Comparison of ENCODE assay signal across 8 mouse cellular contexts in the genomic region with DNA sequence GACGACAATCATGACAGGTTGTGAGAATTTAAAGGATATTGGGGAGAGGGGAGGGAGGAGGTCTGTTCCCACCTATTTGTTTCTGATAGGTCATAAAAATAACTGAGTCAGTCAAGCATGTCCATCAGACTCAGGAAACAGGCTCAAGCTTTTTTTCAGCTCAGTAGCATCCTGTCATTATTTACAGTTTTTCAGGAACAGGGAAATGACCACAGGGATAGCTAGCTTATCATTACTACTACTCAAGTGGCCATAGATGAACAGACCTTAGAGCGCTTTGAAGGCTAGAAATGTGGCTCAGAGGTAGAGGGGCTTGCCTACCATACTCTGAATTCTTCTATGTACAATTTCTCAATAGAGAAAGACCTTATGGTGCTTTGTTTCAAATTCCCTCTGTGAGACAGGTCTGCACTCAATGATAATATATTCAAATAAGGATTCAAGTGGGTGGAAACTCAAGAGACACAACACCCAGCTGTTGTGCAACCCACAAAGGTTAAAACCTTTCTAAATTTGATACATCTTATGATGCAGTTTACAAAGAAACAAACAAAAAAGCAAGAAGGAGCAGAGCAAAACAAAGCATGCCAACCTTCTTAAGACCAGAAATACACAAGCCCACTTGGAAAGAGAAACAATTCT. TPM values are rescaled to one million over a fixed set of nuclear protein-coding genes. Genes with fewer than 3 reads are reported as not detected.
DNase-seq lines count a peak whose midpoint lies in the region; ATAC-seq and TF ChIP-seq lines count a peak whose summit lies in the region.

No protein-coding gene starts in this region.

- H3K27me3 ChIP-seq in heart, embryonic 12.5 days (replicated peaks), result no peaks in the 10 kb centered on the region
- no peaks in the 10 kb centered on the region for H3K27me3 ChIP-seq in G1E (ENCODE audit: insufficient read depth, low read length)
- H3K27me3 ChIP-seq in hindbrain, embryonic 10.5 days (ENCODE audit: insufficient read depth, poor library complexity, severe bottlenecking), result no peaks in the 10 kb centered on the region

- DNase-seq in heart, postnatal 10 days, result no peak
- DNase-seq in G1E (ENCODE audit: low spot score), result no peak
- no peak for DNase-seq in hindbrain, embryonic 10.5 days (ENCODE audit: low spot score)
- DNase-seq in lung, postnatal 36 days, result peak; percentile 42
- no peak for DNase-seq in spleen, adult 18-20 months
- no peak for DNase-seq in left cerebral cortex, adult 18-20 months (ENCODE audit: low spot score in 2 of 2)
- no peak for DNase-seq in adrenal gland, adult 2 months

- no peak overlapping the region for H3K27ac ChIP-seq in heart, embryonic 12.5 days (ENCODE audit: poor library complexity, severe bottlenecking)
- peak overlapping the region; percentile 97 for H3K27ac ChIP-seq in hindbrain, embryonic 10.5 days

- H3K4me1 ChIP-seq in heart, embryonic 12.5 days (replicated peaks), result peaks cover 20% of the 10 kb centered on the region
- peaks cover 32% of the 10 kb centered on the region for H3K4me1 ChIP-seq in G1E (ENCODE audit: insufficient read depth, low read depth, low read length)
- H3K4me1 ChIP-seq in hindbrain, embryonic 10.5 days (replicated peaks), result peaks cover 27% of the 10 kb centered on the region

- peak overlapping the region; percentile 74 for H3K4me3 ChIP-seq in heart, embryonic 12.5 days
- H3K4me3 ChIP-seq in G1E (ENCODE audit: low read depth, low read length), result peak overlapping the region; percentile 94
- peak overlapping the region; percentile 96 for H3K4me3 ChIP-seq in hindbrain, embryonic 10.5 days

- WGBS in heart, embryonic 12.5 days, result 48% methylated on average over 2 of the region's 2 CpGs
- WGBS in hindbrain, embryonic 10.5 days, result 75% methylated on average over 2 of the region's 2 CpGs

- H3K4me2 ChIP-seq in heart, embryonic 12.5 days, result peak overlapping the region; percentile 89

- no peak for ATAC-seq in heart, embryonic 12.5 days (ENCODE audit: insufficient number of reproducible peaks, low FRiP score)
- no peak for ATAC-seq in G1E (ENCODE audit: extremely low read depth, insufficient number of reproducible peaks, low FRiP score, poor library complexity, severe bottlenecking)

- no peak for TF ChIP-seq CTCF in G1E (IDR thresholded peaks at IDR 0.05; ENCODE audit: low read depth, low read length)

- H3K36me3 ChIP-seq in heart, embryonic 12.5 days, result peaks cover 8% of the 10 kb centered on the region
- peaks cover 32% of the 10 kb centered on the region for H3K36me3 ChIP-seq in G1E (replicated peaks)
- H3K36me3 ChIP-seq in hindbrain, embryonic 10.5 days, result peaks cover 17% of the 10 kb centered on the region

- no peaks in the 10 kb centered on the region for H3K9me3 ChIP-seq in heart, embryonic 12.5 days (replicated peaks)
- H3K9me3 ChIP-seq in G1E (replicated peaks), result no peaks in the 10 kb centered on the region
- no peaks in the 10 kb centered on the region for H3K9me3 ChIP-seq in hindbrain, embryonic 10.5 days

- intact Hi-C loops in heart, postnatal 10 days (cut with DNase I), result loop anchor here (2.0 kb wide), 1 partner anchor 26 kb away; no protein-coding TSS in a partner anchor

- peak overlapping the region; percentile 77 for H3K9ac ChIP-seq in heart, embryonic 12.5 days

RNA-seq across cellular contexts. Expression of a gene that starts 1.3 kb away (rescaled TPM):
- 23.6 and 26.3 TPM in 2 replicates for polyA plus RNA-seq in heart, embryonic 12.5 days (2016; fragmentation: Nextera tagmentation; extraction: Ambion mirVana)
- 10 to 100 TPM; 19.5 to 24.1 TPM for total RNA-seq in heart, postnatal 10 days (2021)
- total RNA-seq in G1E (2014; fragmentation: Nextera tagmentation), result 63.1 and 67.0 TPM in 2 replicates
- 30.8 and 33.9 TPM in 2 replicates for total RNA-seq in G1E (2017)
- polyA plus RNA-seq in G1E (2012), result 26.9 and 30.7 TPM in 2 replicates
- polyA plus RNA-seq in hindbrain, embryonic 10.5 days (2016; fragmentation: Nextera tagmentation; extraction: Ambion mirVana), result 36.5 and 44.6 TPM in 2 replicates
- 10 to 100 TPM; 34.4 to 36.3 TPM for total RNA-seq in left cerebral cortex, adult 18-20 months (2021)
- total RNA-seq in adrenal gland, adult 2 months (2021), result 10 to 100 TPM; 46.0 to 65.3 TPM
- polyA plus RNA-seq in adrenal gland, adult 2 months (2012; rRNA removed), result 2.1 and 2.3 TPM in 2 replicates
